Mouse (Mus musculus) thymus, adult 2 months (tissue): ENCODE measurements around the gene Lrrc66. TPM values are rescaled to one million over a fixed set of nuclear protein-coding genes. Genes with fewer than 3 reads are reported as not detected.

ENCODE experiments used
- DNase-seq: peaks from one replicate; pipeline ENCODE4 v3.0.0; 2021
- H3K27ac ChIP-seq: fragments of 200-500 bp; 2 replicates; pipeline ENCODE4 v1.5.1; 2012; ENCODE audit warnings: low read length, control low read depth; ENCODE audit not compliant: control insufficient read depth, insufficient read depth
- H3K27me3 ChIP-seq: fragments of 200-500 bp; 2 replicates; pipeline ENCODE4 v1.6.1; 2012; ENCODE audit warnings: mild to moderate bottlenecking, low read length, moderate library complexity, mixed read lengths; ENCODE audit not compliant: control insufficient read depth, insufficient read depth
- H3K36me3 ChIP-seq: fragments of 200-500 bp; 2 replicates; pipeline ENCODE4 v1.6.1; 2012; ENCODE audit warnings: mild to moderate bottlenecking, low read length, moderate library complexity; ENCODE audit not compliant: control insufficient read depth, insufficient read depth
- H3K4me1 ChIP-seq: fragments of 200-500 bp; replicated peaks from 2 replicates; pipeline ENCODE4 v1.6.1; 2012; ENCODE audit warnings: low read length; ENCODE audit not compliant: control insufficient read depth, insufficient read depth
- H3K4me3 ChIP-seq: fragments of 200-500 bp; 2 replicates; pipeline ENCODE4 v1.5.1; 2012; ENCODE audit warnings: mild to moderate bottlenecking, low read length, control low read depth, moderate library complexity; ENCODE audit not compliant: control insufficient read depth, insufficient read depth
- CTCF ChIP-seq: fragments of 200-500 bp; IDR thresholded peaks from 2 replicates; pipeline ENCODE4 v1.5.1; 2012; ENCODE audit warnings: mild to moderate bottlenecking, control low read depth, low read length, moderate library complexity, borderline replicate concordance; ENCODE audit not compliant: control insufficient read depth, poor library complexity, insufficient read depth; ENCODE audit errors: extremely low read depth
- POLR2A ChIP-seq: fragments of 200-500 bp; IDR thresholded peaks from 2 replicates; pipeline ENCODE4 v1.6.1; 2012; ENCODE audit warnings: mild to moderate bottlenecking, low read length, control low read depth, moderate library complexity; ENCODE audit not compliant: control insufficient read depth, poor library complexity, insufficient read depth; ENCODE audit errors: extremely low read depth
- WGBS: fragments of 180-500 bp; shearing (Covaris S2); methylation state at CpG from one replicate; pipeline ENCODE4 v1.1.7; 2018; 5-methylcytosine and 5-hydroxymethylcytosine counted together
- polyA plus RNA-seq: library from polyadenylated mRNA; depleted of rRNA; stranded (reverse); fragments of >200 nt; gene quantifications from 2 replicates; pipeline ENCODE4 v1.2.3, GENCODE M21; 2012

Lrrc66 gene
- polyA plus RNA-seq, 1 experiment, result 0.07 TPM

DNA sequence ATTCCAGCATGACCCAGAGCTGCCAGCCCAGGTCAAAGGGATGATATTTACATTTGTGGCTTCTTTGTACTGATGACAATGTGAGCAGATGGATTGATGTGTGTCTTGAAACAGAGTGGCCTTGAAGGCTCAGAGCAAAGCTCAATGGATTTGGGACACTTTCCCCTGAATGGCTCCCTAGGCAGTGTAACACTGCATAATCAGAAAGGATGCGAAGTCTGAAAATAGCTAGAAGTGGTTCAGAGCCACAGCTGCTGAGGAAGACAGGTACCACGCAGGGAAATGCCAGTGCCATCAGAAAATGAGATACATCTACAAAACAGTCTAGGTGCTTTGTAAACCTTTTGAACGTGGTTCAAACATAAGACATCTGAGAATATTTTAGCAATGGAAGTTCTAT is 54.2 kb downstream of the Lrrc66 start:
- Histone ChIP-seq H3K36me3 (no peaks in the 10 kb centered on the region), H3K4me1 (no peaks in the 10 kb centered on the region), H3K4me3 (no peak overlapping the region), H3K27me3 (no peaks in the 10 kb centered on the region), H3K27ac (no peak overlapping the region)
- no peak for TF ChIP-seq POLR2A
- no peak for TF ChIP-seq CTCF
- WGBS, result 86% methylated on average over 3 of the region's 3 CpGs
- no peak for DNase-seq

DNA sequence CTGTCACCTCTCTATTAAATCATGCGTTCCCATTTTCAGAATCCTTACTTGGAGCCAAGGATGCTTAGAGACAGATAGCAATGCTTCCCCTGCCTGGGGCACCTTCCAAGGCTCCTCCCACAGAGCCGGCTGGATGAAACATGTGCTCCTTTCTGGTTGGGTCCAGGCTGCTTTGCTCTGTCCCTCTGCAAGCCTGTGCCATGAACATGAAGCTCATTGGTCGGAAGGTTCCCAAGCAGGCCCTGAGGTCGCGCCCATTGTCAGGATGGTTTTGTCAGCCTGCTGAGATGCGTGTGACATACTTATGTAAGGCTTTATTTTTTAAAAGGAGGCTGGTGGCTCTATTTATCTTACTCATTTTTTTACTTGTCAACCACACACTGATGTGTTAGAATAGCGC is 55.6 kb downstream of the Lrrc66 start:
- WGBS, result 86% methylated on average over 7 of the region's 7 CpGs
- TF ChIP-seq CTCF (no peak), POLR2A (no peak)
- no peaks in the 10 kb centered on the region for H3K4me1 ChIP-seq
- no peak overlapping the region for H3K27ac ChIP-seq
- no peaks in the 10 kb centered on the region for H3K27me3 ChIP-seq
- no peak for DNase-seq
- H3K36me3 ChIP-seq, result no peaks in the 10 kb centered on the region
- H3K4me3 ChIP-seq, result no peak overlapping the region

DNA sequence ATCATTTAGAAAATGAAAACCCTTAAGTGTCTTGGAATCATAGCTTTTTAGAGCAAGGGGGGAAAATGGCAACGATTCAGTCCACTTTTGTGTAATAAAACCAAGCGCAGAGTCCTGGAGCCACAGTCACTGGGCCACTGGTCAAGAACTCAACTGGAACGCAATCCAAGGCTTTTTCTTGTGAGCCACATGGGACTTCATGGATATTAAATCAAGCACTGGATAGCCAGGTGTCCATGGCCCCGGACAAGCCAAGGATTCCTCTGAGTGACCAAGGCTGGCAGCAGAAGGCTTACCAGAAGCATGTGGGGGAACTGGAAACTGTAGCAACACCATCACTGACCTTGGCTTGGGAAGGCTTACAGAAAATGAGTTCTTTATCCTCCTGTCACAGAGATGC is 57.7 kb downstream of the Lrrc66 start:
- H3K4me1 ChIP-seq, result no peaks in the 10 kb centered on the region
- no peak for DNase-seq
- WGBS, result over 99% methylated on average over 4 of the region's 4 CpGs
- H3K36me3 ChIP-seq, result no peaks in the 10 kb centered on the region
- TF ChIP-seq POLR2A (no peak), CTCF (no peak)
- no peak overlapping the region for H3K4me3 ChIP-seq
- no peak overlapping the region for H3K27ac ChIP-seq
- no peaks in the 10 kb centered on the region for H3K27me3 ChIP-seq

DNA sequence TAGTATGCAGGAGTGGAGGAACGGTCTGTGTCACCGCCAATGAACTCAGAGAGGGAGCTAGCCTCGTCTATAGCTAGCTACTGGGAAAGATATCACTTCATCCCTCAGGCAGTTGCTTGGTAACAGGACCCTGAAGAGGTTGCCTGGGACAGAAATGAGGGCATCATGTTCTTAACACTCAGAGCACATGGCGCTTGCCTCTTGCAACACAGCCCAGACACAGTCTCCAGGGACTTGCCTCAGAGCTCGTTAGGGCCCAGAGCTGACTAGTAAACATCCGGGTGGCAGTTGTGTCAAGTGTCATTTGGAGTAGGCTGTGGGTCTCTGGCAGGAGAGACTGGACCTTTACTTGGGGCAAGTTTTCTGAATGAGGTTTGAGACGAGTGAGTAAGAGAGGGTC is 58.5 kb downstream of the Lrrc66 start:
- no peak for TF ChIP-seq POLR2A
- TF ChIP-seq CTCF, result no peak
- DNase-seq, result no peak
- Histone ChIP-seq H3K27me3 (no peaks in the 10 kb centered on the region), H3K4me3 (no peak overlapping the region), H3K4me1 (no peaks in the 10 kb centered on the region), H3K36me3 (no peaks in the 10 kb centered on the region), H3K27ac (no peak overlapping the region)
- 94% methylated on average over 7 of the region's 7 CpGs for WGBS

DNA sequence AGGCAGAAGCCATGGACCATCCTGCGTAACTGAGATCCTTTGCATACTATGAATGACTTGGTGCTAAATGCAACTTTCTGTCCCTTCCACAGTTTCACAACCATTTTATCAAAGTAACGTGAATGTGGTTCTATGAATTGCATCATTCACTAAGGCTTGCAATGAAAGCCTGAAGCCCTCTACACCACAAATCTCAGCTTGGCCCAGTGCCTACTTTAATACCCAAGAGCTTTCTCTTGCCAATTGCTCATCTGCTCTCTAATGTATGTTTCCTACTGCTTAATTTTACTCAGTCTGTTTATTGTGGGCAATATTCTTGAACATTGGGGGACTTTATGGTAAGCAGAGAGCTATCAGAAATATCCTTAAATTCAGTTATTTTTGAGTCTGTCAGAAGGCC is 59.5 kb downstream of the Lrrc66 start:
- no peaks in the 10 kb centered on the region for H3K4me1 ChIP-seq

DNA sequence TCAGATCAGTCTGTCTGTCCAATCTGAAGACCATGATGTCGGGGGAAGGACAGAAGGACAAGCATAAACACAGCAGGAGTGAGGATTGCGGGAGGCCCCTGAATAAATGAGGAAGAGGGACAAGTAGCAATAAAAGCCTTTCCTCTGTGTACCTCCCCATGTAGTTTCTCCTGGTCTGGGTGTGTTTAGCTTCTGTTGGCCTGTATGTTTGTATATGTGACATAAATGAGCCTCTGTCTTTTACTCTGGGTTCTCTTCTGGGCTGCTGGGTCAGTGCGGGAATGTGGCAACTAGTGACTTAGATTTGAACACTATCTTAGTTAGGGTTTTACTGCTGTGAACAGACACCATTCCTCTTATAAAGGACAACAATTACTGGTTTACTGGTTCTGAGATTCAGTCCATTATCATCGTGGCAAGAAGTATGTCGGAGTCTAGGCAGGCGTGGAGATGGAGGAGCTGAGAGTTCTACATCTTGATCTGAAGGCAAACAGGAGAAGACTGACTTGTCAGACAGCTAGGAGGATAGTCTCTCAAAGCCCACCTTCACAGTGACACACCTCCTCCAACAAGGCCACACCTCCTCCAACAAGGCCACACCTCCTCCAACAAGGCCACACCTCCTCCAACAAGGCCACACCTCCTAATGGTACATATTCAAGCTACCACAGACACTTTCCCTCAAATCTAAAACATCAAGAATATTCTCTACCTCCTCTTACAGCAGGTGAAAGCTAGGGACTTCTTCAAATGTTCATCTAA is 60.8 kb downstream of the Lrrc66 start:
- no peaks in the 10 kb centered on the region for H3K27me3 ChIP-seq
- no peak overlapping the region for H3K27ac ChIP-seq
- no peak for DNase-seq
- 93% methylated on average over 6 of the region's 6 CpGs for WGBS
- no peaks in the 10 kb centered on the region for H3K4me1 ChIP-seq
- H3K4me3 ChIP-seq, result no peak overlapping the region
- no peak for TF ChIP-seq CTCF
- TF ChIP-seq POLR2A, result no peak
- H3K36me3 ChIP-seq, result no peaks in the 10 kb centered on the region

More for the DNA sequence above, 59.5 kb downstream of the Lrrc66 start:
- no peak overlapping the region for H3K4me3 ChIP-seq
- 90% methylated on average over 2 of the region's 2 CpGs for WGBS
- H3K36me3 ChIP-seq, result no peaks in the 10 kb centered on the region
- no peak overlapping the region for H3K27ac ChIP-seq
- TF ChIP-seq POLR2A (no peak), CTCF (no peak)
- DNase-seq, result no peak
- H3K27me3 ChIP-seq, result no peaks in the 10 kb centered on the region

DNA sequence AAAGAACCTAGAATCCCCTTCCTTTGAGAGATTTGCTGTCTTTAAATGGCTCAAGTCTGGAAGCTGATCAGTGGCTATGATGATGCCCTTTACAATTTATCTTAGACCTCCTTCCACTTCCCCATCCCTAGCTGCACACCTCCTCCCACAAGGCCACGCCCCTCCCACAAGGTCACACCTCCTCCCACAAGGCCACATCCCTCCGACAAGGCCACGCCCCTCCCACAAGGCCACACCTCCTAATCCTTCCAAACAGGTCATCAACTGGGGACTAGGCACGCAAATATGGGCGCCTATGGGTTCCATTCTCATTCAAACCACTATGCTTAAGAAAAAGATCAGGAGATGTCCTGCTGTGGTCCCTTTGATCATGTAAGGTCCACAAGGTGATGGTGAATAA is 63.1 kb downstream of the Lrrc66 start:
- H3K27ac ChIP-seq, result no peak overlapping the region
- H3K36me3 ChIP-seq, result no peaks in the 10 kb centered on the region
- H3K27me3 ChIP-seq, result no peaks in the 10 kb centered on the region
- H3K4me1 ChIP-seq, result no peaks in the 10 kb centered on the region
- 91% methylated on average over 5 of the region's 5 CpGs for WGBS
- no peak for DNase-seq
- no peak overlapping the region for H3K4me3 ChIP-seq
- no peak for TF ChIP-seq CTCF
- TF ChIP-seq POLR2A, result no peak

DNA sequence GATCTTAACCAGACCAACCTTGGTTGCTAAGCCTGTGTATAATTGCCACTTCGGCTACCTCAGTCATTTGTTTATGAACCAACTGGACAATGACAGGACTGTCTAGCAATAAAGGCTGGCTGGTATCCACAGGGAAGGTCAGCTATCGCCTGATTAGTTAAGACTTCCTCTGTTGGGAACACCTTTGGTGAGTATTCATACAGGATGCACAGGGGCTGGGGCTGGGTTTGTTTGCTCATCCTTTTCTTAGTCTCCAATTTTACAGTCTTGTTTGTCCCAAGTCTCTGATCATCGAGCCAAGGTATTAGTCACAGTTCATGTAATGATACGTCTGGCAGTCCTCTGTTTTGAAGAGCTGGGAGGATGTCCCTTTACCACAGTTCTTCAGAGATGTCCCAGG is 65.4 kb downstream of the Lrrc66 start:
- Histone ChIP-seq H3K36me3 (no peaks in the 10 kb centered on the region), H3K27me3 (no peaks in the 10 kb centered on the region)
- WGBS, result 93% methylated on average over 4 of the region's 4 CpGs

More for the DNA sequence above, 65.4 kb downstream of the Lrrc66 start:
- no peaks in the 10 kb centered on the region for H3K4me1 ChIP-seq
- no peak overlapping the region for H3K27ac ChIP-seq
- H3K4me3 ChIP-seq, result no peak overlapping the region
- DNase-seq, result no peak
- TF ChIP-seq POLR2A (no peak), CTCF (no peak)
